Mouse (Mus musculus) hindbrain, postnatal 0 days (tissue): ENCODE data around the gene Pabpc1l. TPM values are rescaled to one million over a fixed set of nuclear protein-coding genes. Genes with fewer than 3 reads are reported as not detected.

Source experiments
- ATAC-seq: fragments of 200-750 bp; cut with Nextera tagmentation; 2 replicates; pipeline ENCODE4 v1.8.0; 2017; ENCODE audit warnings: mild to moderate bottlenecking, moderate TSS enrichment, moderate library complexity
- DNase-seq: peaks from one replicate; pipeline ENCODE4 v3.0.0-alpha.2; 2015; ENCODE audit warnings: low spot score
- H3K27ac ChIP-seq: fragments of 300-500 bp; sonication (generic); 2 replicates; pipeline ENCODE4 v1.5.1; 2014; ENCODE audit warnings: mild to moderate bottlenecking
- H3K27me3 ChIP-seq: fragments of 300-500 bp; sonication (generic); 2 replicates; pipeline ENCODE4 v1.6.1; 2014; ENCODE audit warnings: low read length, mixed read lengths; ENCODE audit not compliant: insufficient read depth
- H3K36me3 ChIP-seq: fragments of 300-500 bp; sonication (generic); 2 replicates; pipeline ENCODE4 v1.6.1; 2014; ENCODE audit warnings: low read length, mixed read lengths; ENCODE audit not compliant: insufficient read depth
- H3K4me1 ChIP-seq: fragments of 300-500 bp; sonication (generic); 2 replicates; pipeline ENCODE4 v1.6.1; 2014; ENCODE audit warnings: antibody characterized with exemption, low read length, mixed read lengths; ENCODE audit not compliant: insufficient read depth
- H3K4me2 ChIP-seq: fragments of 300-500 bp; sonication (generic); 2 replicates; pipeline ENCODE4 v1.6.1; 2014; ENCODE audit warnings: low read depth, mild to moderate bottlenecking, low read length, moderate library complexity, mixed read lengths
- H3K4me3 ChIP-seq: fragments of 300-500 bp; sonication (generic); 2 replicates; pipeline ENCODE4 v1.5.1; 2014; ENCODE audit warnings: low read length
- H3K9ac ChIP-seq: fragments of 300-500 bp; sonication (generic); replicated peaks from 2 replicates; pipeline ENCODE4 v1.6.1; 2014; ENCODE audit warnings: mild to moderate bottlenecking, low read length, moderate library complexity, mixed read lengths
- H3K9me3 ChIP-seq: fragments of 300-500 bp; sonication (generic); 2 replicates; pipeline ENCODE4 v1.6.1; 2016; ENCODE audit warnings: low read length, mixed read lengths
- CTCF ChIP-seq: IDR thresholded peaks from 2 replicates; pipeline ENCODE4 v1.5.1; 2016; ENCODE audit warnings: antibody characterized with exemption, control low read depth, low read depth
- WGBS: fragments of 180-500 bp; shearing (Covaris S2); extraction: QIAGEN DNeasy Blood & Tissue Kit; methylation state at CpG from one replicate; pipeline ENCODE4 v1.1.7; 2014; 5-methylcytosine and 5-hydroxymethylcytosine counted together
- polyA plus RNA-seq: library from polyadenylated mRNA; unstranded; fragments of >200 nt; fragmentation: Nextera tagmentation; extraction: Ambion mirVana; gene quantifications from 2 replicates; pipeline ENCODE4 v1.2.1, GENCODE M21; 2015
- total RNA-seq: library from RNA; depleted of rRNA; stranded (reverse); fragments of >200 nt; gene quantifications from 2 replicates; pipeline ENCODE4 v1.2.3, GENCODE M21; 2014

Pabpc1l gene
- total and polyA plus RNA-seq, 2 experiments from 2014 or later, result 1.3 to 2.2 TPM

DNA sequence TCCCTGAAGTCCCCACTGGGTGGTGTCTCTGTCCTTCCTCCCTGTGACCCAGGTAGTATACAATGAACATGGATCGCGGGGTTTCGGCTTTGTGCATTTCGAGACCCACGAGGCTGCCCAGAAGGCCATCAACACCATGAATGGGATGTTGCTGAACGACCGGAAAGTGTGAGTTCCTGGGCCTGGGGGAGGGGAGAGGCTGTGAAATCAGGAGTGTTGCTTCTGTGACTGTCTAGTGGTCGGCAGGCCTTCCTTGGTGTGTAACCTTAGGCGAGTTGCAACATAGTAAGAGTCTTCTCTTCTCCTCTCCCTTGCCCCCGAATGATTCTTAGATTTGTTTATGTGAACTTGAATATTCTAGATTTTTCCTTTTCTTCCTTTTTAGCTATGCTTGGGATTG lies 5.9 kb downstream of the Pabpc1l start:
- H3K36me3 ChIP-seq, result no peaks in the 10 kb centered on the region
- no peaks in the 10 kb centered on the region for H3K27me3 ChIP-seq
- no peak for TF ChIP-seq CTCF
- ATAC-seq (no peak), DNase-seq (no peak)
- 75% methylated on average over 10 of the region's 10 CpGs for WGBS
- no peak overlapping the region for H3K9ac ChIP-seq
- H3K4me1 ChIP-seq, result no peaks in the 10 kb centered on the region
- H3K9me3 ChIP-seq, result no peaks in the 10 kb centered on the region
- no peak overlapping the region for H3K4me2 ChIP-seq
- H3K27ac ChIP-seq, result no peak overlapping the region
- no peak overlapping the region for H3K4me3 ChIP-seq

DNA sequence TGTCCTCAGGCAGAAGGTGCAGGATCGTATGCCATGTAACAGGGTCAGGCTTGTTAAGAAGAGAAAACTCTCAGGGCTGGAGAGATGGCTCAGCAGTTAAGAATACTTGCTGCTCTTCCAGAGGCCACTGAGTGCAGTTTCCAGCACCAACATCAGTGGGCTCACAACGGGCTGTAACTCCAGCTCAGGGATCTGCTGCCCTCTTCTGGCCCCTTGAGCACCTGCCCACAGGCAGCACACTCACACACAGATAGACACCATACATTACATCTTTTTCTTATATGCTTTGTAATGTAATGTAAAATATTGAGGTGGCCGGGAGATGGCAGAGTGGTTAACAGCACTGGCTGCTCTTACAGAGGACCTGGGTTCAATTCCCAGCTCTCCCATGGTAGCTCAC lies 7.7 kb downstream of the Pabpc1l start:
- ATAC-seq, result no peak
- H3K9me3 ChIP-seq, result no peaks in the 10 kb centered on the region
- H3K4me1 ChIP-seq, result no peaks in the 10 kb centered on the region
- H3K9ac ChIP-seq, result no peak overlapping the region
- 95% methylated on average over 3 of the region's 3 CpGs for WGBS
- no peaks in the 10 kb centered on the region for H3K27me3 ChIP-seq
- no peak overlapping the region for H3K27ac ChIP-seq
- no peak overlapping the region for H3K4me3 ChIP-seq
- DNase-seq, result no peak
- no peak overlapping the region for H3K4me2 ChIP-seq
- no peaks in the 10 kb centered on the region for H3K36me3 ChIP-seq
- TF ChIP-seq CTCF, result no peak

DNA sequence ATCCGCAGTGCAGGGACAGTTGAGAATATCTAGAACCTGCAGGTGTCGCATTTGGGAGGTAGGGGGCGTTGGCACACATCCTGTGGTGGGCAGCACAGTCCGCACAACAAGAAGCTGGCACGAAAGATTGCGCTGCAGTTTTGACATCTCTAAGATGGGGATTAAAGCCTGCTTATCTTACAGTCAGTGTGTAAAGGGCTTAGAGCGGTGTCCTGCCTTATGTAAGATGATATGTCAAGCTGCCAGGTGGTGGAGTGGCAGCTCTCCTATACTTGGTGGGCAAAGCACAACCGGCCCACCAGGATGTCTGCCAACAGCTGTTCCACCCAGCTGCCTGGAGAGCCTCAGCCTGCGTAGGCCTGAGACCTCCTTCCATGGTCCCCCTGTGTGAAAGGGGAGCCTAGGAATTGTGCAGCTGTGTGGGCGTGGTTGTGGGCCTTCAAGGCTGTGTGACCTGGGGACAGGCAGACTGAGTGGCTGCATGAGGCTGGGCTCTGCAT lies 11.3 kb downstream of the Pabpc1l start:
- no peaks in the 10 kb centered on the region for H3K9me3 ChIP-seq
- H3K4me2 ChIP-seq, result no peak overlapping the region
- ATAC-seq (peak; percentile 63; the same call in 1 of the 2 replicates), DNase-seq (peak; percentile 36)
- 36% methylated on average over 10 of the region's 10 CpGs for WGBS
- H3K9ac ChIP-seq, result no peak overlapping the region
- no peaks in the 10 kb centered on the region for H3K27me3 ChIP-seq
- no peaks in the 10 kb centered on the region for H3K4me1 ChIP-seq
- H3K36me3 ChIP-seq, result no peaks in the 10 kb centered on the region
- peak; percentile 53 for TF ChIP-seq CTCF
- H3K27ac ChIP-seq, result no peak overlapping the region
- H3K4me3 ChIP-seq, result no peak overlapping the region

DNA sequence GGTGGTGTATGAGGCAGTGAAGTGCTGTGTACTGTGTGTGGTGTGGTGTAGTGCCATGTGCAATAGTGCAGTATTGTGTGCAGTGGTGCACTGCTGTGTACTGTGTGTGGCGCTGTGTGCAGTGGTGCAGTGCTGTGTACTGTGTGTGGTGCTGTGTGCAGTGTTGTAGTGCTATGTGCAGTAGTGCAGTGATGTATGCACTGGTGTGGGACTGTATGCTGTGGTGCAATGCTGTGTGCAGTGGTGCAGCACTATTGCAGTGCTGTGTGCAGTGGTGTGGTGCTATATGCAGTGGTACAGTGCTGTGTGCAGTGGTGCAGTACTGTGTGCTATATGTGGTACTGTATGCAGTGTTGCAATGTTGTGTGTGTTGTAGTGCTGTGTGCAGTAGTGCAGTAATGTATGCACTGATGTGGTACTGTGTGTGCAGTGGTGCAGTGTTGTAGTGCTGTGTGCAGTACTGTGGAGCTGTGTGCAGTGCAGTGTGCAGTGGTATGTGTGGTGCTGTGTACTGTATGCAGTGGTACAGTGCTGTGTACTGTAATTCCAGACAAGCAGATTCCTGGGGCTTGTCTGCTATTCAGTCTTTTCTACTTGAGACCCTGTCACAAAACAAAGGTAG lies 13.3 kb downstream of the Pabpc1l start:
- no peaks in the 10 kb centered on the region for H3K36me3 ChIP-seq
- no peaks in the 10 kb centered on the region for H3K4me1 ChIP-seq
- H3K27ac ChIP-seq, result no peak overlapping the region
- no peaks in the 10 kb centered on the region for H3K27me3 ChIP-seq
- no peak for TF ChIP-seq CTCF
- H3K9ac ChIP-seq, result no peak overlapping the region
- H3K4me3 ChIP-seq, result no peak overlapping the region
- no peak for DNase-seq
- no peaks in the 10 kb centered on the region for H3K9me3 ChIP-seq
- WGBS, result 100% methylated on average over 1 of the region's 1 CpGs
- ATAC-seq, result peak; percentile 45; the same call in 1 of the 2 replicates
- H3K4me2 ChIP-seq, result no peak overlapping the region

DNA sequence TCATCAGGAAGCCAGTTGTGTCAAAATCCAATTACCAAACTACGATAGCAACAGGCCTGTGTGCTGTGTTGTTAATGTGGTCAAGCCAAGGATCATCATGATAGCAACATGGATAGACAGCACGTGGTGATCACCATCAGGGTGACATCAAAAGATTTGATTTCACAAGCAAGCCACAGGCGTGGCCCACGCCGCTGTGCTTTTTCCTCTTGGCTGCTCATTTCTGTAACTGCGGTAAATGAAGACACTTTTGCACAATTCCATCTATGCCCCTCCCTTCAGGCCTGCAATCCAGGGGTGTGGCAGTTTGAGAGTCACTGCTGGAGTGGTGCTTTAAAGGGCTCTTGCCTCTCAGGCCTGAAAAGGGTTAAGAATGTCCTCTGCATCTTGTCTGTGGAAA lies 15.7 kb downstream of the Pabpc1l start:
- WGBS, result 88% methylated on average over 6 of the region's 6 CpGs
- no peak overlapping the region for H3K4me2 ChIP-seq
- no peaks in the 10 kb centered on the region for H3K36me3 ChIP-seq

DNA sequence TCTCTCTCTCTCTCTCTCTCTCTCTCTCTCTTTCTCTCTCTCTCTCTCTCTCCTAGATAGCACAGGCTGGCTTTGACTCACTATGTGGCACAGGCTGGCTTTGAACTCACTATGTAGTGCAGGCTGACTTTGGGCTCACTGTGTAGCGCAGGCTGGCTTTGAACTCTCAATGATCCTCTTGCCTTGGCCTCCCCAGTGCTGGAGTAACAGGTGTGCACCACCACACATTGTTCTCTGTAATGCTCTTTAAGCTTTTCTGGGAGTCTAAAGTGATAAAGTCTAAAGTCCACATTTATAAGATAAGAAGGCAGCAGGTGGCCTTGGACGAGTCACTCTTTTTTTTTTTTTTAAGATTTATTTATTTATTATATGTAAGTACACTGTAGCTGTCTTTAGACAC lies 16.3 kb downstream of the Pabpc1l start:
- Histone ChIP-seq H3K27ac (no peak overlapping the region), H3K36me3 (no peaks in the 10 kb centered on the region), H3K4me2 (no peak overlapping the region), H3K4me1 (no peaks in the 10 kb centered on the region), H3K9ac (no peak overlapping the region), H3K4me3 (no peak overlapping the region), H3K9me3 (no peaks in the 10 kb centered on the region), H3K27me3 (no peaks in the 10 kb centered on the region)
- no peak for ATAC-seq
- 91% methylated on average over 2 of the region's 2 CpGs for WGBS
- TF ChIP-seq CTCF, result no peak
- DNase-seq, result no peak

More for the DNA sequence above, 15.7 kb downstream of the Pabpc1l start:
- DNase-seq, result no peak
- no peak overlapping the region for H3K27ac ChIP-seq
- H3K4me1 ChIP-seq, result no peaks in the 10 kb centered on the region
- H3K4me3 ChIP-seq, result no peak overlapping the region
- no peak overlapping the region for H3K9ac ChIP-seq
- ATAC-seq, result no peak
- no peaks in the 10 kb centered on the region for H3K27me3 ChIP-seq
- H3K9me3 ChIP-seq, result no peaks in the 10 kb centered on the region
- no peak for TF ChIP-seq CTCF

DNA sequence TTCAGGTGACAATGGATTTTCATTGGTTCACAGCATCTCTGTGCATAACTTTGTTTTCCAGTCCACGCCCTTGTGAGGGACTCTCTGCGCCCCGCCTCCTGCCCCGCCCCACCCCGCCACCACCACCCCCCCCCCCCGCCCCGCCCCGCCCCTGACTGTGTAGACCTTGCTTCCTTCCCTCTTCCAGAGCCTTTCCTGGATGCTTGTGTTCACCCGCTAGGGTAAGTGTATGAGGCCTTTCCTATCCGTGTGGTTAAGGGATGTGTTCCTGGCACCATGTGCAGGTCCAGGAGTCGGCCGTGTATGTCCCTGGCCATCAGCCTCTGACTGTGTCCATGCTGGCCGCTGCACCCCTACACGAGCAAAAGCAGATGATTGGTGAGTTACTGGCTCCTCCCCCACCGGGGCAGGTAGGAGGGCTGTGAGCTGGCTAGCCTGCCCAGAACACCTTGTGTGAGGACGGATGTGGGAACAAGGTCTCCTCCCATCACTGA lies 22.0 kb downstream of the Pabpc1l start:
- WGBS, result 9% methylated on average over 16 of the region's 16 CpGs
- ATAC-seq (peak; percentile 75), DNase-seq (peak; percentile 47)
- Histone ChIP-seq H3K27ac (no peak overlapping the region), H3K9ac (no peak overlapping the region), H3K4me2 (peak overlapping the region; percentile 51), H3K4me1 (no peaks in the 10 kb centered on the region), H3K9me3 (no peaks in the 10 kb centered on the region), H3K27me3 (no peaks in the 10 kb centered on the region), H3K4me3 (peak overlapping the region; percentile 27), H3K36me3 (peaks cover 3% of the 10 kb centered on the region; the same call in 1 of the 2 replicates)
- TF ChIP-seq CTCF, result no peak
